Mouse (Mus musculus) left cerebral cortex, adult 9 months (tissue): ENCODE measurements around the gene Apoc2.
A peak's percentile ranks its signal among the peaks of the same experiment; 100 is the strongest.

Source experiments
- DNase-seq, 2 experiments: peaks; one replicate each; pipeline ENCODE4 v3.0.0; 2022; ENCODE audit warnings: low spot score in 2 of 2

Apoc2 gene

DNA sequence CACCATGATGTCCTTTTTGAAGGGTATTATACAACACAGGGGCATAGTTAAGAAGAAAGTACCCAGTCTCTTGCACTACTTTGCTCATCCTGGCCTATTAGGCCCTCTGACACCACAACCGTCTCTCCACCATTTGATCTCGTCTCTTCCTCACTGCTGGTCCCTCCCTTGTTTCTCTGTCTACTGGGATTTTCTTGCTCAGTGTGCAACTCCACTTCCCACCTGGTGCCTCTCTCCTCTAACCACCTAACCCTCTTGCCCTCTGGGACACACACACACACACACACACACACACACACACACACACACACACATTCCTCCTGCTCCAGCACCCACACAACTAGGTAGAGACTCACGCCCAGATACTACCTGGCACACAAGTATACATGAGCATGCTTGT, 1.2 kb upstream of the Apoc2 start:
- DNase-seq = no peak

DNA sequence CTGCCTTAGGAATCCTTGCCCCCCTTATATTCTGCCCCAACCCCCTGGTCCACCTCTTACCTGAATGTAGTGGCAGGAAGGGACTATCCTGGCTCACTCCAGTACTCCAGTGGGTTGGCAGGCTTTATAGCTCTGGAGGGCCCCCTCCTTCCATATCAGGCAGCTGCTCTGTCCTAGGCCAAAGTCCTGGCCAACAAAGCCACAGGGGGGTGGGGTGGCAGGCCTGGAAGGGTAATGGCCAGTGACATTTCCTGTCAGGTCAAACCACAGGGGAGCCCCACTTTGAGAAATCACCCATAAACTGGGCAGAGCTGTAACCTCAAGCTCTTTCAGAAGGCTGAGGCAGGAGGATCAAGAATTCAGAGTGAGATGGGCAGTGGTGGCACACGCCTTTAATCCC, 1.1 kb downstream of the Apoc2 start:
- no peak for DNase-seq

DNA sequence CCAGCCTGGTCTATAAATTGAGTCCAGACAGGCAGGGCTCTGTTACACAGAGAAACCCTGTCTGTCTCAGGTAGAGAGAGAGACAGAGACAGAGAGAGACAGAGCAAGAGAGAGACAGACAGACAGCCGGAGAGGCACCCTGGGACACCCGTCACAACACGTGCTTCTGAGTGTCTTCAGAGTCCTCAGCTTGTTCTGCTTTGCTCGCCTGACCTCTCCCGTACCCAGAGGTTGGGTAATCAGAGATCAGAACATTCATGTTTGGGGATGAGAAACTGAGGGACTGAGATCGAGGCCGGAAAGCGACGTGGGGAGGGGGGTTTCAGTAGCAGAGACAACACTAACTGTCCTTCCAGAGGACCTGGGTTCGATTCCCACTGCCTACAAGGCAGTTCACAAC, 1.9 kb downstream of the Apoc2 start:
- DNase-seq = no peak

DNA sequence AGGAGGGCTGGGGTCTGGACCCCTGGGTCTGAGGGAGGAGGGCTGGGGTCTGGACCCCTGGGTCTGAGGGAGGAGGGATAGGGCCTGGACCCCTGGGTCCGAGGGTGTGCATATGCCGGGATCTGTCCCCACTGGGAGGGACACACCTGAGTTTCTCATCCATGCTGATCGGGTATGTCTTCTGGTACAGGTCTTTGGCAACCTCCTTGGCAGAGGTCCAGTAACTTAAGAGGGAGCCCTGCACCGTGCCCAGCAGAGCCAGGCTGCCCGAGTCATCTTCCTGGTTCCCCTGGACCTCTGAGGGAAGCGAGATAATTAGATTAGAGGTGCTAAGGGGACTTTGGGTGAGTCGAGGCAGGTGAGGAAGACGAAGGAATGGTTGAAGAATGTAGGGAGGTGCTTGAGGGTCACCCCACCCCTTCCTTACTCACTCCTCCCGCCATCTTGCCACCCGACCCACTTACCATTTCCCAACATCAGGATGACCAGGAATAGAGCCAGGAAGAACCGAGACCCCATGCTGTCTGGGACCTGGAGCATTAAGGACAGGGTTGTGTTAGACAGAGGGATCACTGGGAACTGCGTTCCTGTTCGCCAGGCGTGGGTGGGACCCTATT, 4.5 kb downstream of the Apoc2 start:
- no peak for DNase-seq

DNA sequence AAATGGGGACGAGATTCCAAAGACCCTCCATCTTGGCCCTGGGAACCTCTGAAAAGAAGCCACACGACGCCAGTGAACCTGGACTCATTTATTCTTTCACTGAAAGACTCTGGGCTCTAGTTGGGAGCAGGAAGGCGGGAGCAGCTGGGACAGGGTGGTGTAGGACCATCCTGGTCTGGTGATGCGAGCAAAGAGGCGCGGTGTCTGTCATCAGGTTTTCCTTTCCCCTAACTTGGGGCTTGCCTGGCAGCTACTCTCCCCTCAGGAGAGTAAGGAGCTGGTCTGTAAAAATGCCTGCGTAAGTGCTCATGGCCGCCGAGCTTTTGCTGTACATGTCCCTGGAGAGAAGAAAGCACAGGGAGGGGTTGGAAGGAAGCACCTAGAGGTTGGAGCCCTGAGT, 6.2 kb downstream of the Apoc2 start:
- no peak for DNase-seq

DNA sequence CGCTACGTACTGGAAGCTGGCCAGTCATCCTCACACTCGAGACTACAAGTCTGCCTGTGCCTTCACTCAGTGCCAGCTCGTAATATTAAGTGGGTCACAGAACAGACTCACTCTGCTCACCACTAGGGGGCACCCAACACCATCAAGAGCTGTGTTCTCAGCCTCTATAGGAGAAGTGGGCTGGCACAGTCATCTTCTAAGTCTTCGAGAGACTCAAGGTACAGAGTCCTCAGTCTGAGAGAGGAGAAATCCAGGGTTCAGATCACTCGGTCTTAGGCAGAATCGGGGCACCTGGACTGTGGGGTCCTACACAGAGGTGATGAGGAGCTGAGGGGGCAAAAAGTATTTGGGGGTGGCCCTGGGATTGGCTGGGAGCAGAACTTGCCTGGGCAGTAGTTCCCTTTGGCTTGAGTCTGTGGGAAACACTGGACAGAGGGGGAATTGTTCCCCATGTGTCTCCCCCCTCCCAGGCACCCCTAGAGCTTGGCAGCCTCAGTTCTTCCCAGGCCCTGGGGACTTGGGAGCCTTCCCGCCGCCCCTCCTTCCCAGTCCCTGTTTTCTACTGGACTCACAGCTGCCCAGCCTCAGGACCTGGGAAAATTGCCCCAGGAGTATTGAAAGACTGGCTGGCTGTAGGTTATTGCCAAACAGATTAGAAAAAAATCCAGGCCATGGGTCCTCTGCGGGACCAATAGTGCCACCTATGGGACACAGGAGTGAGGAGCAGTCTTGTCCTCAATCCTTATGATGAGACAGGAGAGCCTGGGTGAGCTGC, 8.6 kb downstream of the Apoc2 start:
- peak; percentile 84 to 97 for DNase-seq

DNA sequence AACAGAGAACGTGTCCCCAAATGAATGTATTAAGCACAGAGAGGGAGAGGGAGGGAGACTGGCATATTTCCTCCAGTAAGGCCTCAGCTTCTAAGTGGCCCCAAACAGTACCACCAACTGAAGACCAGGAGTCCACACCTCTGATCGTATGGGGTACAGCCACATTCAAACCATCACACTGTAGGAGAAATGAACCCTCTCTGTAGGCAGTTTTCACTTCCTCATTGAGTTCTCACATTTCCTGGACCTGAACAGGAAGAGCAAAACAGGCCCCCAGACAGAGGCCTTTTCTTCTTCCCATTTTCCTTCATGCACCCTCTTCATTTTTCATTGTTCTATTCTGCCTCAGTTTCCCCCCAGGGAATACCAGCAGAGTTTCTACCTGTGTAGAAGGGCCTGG, 10.3 kb downstream of the Apoc2 start:
- DNase-seq = no peak

DNA sequence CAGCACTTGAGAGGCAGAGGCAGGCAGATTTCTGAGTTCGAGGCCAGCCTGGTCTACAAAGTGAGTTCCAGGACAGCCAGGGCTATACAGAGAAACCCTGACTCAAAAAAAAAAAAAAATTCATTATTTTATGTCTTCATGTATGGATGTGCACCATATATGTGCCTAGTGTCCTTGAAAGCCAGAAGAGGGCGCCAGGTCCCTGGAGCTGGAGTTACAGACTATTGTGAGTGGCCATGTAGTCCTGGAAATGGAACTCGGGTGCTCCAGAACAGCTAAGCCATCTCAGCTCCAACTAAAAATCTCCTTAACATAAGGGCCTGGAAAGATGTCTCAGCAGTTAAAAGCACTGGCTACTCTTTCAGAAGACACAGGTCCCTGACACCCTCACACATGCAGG, 11.0 kb downstream of the Apoc2 start:
- DNase-seq = no peak

DNA sequence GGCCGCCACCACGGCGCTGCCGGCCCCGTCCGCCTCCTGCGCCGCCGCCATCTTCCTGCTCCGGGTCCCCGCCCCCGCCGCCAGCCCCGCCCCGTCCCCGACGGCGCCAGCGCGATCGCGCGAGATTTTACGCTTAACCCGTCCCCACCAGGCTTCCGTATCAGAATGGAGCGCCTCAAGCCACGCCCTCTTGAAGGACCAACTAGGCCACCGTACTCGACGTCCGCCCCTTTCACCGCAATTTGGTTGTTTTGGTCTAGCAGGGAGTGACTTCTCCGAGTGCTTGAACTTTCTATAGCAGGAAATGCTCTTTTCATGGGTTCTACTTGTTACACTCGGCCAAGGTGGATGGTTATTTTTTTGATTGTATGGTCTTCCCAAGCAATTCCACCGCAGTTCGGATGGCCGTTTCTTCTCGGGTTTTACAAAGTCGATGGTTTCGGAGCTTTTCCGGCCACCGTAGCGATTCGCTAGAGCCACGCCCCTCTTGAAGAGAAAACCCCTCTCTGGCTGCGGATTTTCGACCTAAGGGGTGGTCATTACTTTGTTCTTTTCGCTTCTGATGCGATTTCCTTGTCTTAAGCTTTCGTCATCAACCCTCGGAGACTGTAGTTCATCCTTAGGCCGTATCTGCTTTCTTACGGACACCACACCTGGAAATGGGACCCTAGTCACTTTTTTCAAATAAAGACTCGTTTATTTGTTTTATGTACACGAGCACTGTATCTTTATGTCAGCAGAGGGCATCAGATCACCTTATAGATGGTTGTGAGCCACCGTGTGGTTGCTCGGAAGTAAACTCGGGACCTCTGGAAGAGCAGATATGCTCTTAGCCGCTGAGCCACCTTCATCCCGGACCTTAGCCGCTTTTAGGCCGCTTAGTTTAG, 12.5 kb downstream of the Apoc2 start, which contains the start of gene Clptm1:
Clptm1 (minus strand) TSS at position 79 of the 887 bp plus-strand sequence.
- peak; percentile 92 to 98 for DNase-seq

DNA sequence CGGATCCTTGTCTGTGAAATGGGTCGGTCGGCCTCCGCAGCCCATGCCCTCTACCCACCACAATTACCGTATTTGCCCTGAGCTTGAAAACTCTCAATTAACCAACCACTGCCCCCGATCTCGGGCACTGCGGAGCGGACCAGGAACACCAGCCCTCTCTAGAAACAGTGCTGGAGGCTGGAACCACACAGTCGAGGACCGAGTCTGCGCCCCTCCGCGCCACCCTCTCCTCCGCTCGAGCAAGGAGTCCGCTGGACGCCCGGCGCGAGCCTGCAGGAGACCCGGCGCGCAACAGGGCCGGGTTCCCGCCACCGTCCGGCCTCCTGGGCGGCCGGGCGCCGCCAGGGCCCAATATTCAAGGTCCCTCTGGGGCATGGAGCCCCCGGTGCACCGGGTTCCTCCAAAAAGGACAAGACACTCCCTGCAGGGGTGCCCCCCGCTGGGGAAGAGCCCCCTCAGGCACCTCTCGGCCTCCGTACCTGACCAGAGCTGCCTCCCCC, 13.2 kb downstream of the Apoc2 start:
- DNase-seq = no peak

DNA sequence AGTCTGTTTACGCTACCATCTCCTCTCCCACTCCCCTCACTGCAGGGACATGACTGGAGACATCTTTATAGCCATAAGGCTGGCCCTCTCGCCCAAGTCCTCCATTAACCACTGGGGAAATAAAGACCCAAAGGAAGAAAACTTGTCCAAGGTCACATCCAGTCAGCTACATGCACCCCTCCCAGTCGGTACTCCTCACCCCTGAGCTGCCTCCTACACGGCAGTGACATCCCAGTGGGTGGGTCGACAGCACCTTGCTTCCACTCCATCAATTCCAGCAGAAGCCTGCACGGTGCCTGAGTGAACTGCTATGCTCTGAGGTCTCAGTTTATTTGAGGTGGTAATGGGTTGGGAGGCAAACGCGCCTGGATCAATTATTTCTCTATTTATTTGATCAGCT, 13.8 kb downstream of the Apoc2 start:
- no peak for DNase-seq

DNA sequence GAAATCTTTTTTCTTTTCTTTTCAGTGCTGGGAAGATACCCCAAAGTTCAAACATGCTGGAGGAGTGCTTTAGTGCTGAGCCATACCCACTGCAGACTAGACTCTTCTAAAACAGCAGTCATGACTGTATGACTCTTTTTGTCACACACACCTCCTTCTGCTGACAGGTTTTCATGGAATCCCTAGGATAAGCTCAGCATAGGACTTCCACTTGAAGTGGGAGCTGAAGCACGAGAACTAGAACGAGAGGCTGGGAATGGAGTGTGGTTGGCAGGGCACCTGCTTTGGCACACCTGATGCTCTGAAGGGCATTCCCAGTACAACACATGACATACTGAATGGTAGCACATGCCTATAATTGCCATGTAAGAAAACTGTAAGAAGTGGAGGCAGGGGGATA, 25.1 kb downstream of the Apoc2 start:
- no peak for DNase-seq

DNA sequence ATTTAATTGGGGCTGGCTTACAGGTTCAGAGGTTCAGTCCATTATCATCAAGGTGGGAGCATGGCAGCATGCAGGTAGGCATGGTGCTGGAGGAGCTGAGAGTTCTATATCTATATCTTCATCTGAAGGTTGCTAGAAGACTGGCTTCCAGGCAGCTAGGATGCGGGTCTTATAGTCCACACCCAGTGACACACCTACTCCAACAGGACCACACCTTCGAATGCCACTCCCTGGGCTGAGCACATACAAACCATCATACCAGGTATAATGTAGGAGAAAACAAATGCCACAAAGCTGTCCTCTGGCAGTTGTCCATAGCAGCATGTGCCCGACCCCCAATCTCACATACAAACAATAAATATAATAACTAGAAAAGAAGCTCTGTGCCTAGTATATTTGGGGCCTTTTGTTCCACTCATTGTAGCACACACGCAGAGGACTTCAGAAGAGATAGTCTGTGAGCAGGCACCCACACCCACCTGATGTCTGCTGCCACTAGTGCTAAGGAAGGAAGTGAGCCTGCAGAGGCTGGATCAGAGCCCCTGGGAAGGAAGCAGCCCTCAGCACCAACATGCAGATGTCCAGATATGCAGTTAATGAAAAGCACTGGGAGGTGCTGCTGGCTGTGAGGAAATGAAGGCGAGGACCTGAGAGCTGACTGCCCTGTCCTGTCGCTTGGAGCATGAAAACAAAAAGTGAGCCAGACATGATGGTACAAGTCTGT, 26.5 kb downstream of the Apoc2 start:
- no peak for DNase-seq

DNA sequence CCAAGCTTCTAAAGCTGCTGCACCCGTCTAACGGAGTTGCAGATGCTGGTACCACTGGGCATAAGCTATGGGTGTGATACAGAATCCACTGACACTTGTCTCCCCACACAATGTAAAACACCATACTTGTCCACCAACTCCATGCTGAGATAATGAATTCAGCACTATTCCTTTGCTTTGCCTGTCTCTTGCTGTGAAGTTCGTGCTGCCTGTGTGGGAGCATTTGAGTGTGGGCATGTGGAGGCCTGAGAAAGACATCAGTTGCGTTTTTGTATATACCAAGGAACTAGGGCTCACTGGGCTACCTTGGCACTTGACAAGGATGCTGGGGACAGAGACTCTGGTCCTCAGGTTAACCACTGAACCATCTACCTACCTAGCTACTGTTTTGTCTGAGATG, 36.5 kb downstream of the Apoc2 start:
- DNase-seq = peak; percentile 35 to 42

DNA sequence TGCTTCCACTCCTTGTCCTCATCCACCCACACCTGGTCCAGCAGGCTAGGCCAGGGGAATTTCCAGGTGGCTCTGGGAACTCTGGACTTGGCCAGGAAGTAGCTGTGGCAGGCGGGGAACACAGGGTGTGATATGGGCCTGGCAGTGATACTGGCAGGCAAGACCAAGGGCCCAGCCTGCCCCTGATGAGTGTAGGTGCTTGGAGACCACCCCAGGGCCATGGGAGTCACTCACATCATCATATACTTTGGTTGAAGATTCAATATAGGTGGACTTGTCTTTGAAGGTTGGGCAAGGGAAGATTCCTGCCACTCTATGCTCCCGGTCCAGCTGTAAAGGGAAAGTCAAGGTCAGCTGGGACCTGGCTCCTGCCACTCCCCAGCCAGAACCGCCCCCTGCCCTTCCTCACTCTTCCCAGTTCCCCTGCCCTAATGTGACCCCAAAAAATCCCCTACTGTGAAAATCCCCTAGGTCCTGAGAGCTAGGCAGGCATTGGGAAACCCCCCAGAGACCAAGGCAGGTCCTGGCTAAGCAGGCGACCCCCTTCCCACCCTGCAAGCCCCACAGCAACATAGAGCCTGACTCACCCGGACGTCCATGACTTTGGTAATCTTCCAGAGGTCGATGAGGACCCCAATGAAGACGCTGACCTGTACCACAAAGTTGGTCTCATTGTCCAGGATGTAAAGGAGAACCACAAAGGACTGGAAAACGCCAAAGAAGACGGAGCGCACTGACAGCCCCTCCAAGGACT, 42.5 kb downstream of the Apoc2 start:
- DNase-seq = no peak

DNA sequence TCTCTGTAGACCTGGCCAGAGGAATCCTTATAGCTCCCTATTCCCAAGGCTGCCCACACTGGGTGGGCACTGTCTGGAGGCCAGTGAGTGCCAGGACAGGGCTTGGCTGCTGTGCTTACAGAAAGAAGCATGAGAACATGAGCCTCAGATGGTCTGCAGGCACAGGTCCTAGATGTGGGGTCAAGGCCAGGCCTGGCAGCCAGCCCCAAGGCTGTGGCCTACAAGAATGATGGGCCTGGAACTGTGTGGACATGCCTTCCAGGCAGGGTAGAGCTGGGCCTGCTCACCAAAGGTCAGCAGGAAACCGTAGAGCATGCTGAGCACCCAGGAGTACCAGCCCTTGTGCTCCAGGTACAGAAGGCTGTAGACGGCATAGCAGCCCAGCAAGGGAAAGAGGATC, 43.1 kb downstream of the Apoc2 start:
- DNase-seq = no peak

DNA sequence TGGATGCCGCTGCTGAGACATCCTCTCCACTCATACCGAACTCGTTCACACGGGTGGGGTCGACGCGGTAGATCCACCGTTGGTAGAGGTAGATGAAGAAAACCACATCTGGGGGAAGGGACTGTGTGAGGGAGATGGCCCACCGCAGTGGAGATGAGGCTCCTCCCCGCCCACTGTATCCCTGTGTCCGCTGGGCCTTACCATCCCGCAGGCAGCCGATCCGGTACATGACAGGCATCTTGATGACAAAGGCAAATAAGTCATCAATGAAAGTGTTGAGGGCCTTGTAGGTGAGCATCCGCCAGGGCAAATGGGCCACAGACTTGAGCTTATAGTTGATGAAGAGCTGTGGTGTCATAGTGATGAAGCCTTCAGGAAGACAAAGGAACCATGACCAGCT, 43.9 kb downstream of the Apoc2 start:
- no peak for DNase-seq

DNA sequence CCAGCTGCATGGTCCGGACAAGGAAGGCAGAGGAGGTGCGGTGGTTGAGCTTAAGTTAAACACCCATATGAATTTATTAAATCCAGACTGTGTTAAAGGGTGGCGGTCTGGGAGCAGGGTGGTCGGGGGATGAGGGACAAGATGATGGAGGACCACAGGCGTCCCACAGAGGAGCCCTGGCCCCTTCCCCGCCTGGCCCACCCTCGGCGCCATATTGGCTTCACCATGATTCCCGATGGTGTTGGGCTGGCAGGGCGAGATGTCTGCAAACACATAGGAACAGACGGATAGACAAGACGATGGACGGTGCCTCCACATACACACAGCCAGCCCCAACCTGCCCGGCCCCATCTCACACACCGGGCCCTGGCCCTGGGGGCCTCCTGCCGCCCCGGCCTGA, 44.5 kb downstream of the Apoc2 start:
- DNase-seq = no peak

DNA sequence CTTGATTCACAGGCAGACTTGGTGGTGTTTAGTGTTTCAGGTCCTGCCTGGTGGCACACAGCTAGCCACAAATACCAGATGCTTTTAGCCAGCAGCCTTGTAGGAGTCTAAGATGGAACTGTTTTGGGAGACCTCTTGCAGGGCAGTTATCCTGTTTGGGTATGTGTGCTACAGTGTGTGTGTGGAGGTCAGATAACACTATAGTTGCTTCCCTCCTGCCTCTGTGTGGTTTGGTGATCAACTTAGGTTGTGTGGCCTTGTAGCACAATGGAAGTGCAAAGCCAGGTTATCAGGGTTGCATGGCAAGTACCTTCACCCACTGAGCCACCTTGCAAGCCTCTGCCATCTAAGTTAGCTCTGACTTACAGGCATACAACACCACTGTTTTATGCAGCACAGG, 45.0 kb downstream of the Apoc2 start:
- DNase-seq = no peak

DNA sequence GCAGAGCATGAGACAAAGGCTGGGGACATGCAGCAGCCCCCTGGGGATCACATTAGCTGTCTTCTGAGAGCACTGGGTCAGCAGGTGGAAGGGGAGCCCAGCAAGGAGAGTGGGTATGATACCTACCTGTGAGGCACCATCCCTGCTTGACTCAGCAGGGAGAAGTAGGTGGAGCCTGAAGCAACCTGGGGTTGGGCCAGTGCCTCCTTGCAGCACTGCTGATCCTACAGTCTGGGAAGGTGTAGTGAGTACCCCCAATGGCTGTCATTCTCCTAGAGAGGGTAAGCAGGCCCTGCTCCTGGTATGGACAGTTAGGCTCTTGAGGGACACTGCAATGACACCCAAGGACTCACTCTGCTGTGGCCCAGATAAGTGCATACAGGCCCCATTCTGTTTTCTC, 45.5 kb downstream of the Apoc2 start:
- DNase-seq = no peak

DNA sequence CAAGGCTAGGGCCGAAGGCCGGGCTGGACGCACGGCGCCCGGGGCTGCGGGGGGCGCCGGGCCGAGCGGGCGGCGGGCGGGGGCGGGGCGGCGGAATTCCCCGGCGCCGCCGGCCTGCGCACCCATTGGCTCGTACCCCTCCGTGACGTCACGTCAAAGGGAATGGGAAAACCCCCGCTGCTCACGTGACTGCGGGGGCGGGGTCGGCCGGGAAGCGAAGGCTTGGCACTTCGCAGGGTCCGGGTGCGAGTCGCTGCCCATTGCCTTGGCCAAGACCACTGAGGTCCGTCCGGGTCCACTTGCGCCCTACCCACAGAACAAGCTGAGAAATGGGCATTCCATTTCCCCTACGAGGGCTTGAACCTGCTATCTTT, 48.4 kb downstream of the Apoc2 start, which contains the start of gene Relb:
Relb (minus strand) TSS at position 78 of the 374 bp plus-strand sequence.
- DNase-seq = peak; percentile 55 to 89
